ENCODE assay signal across 7 mouse cellular contexts in genomic region chr17:3115380-3115974, GRCm38 (mm10). TPM values are rescaled to one million over a fixed set of nuclear protein-coding genes. Genes with fewer than 3 reads are reported as not detected.
DNase-seq lines count a peak whose midpoint lies in the region; ATAC-seq and TF ChIP-seq lines count a peak whose summit lies in the region.

No protein-coding gene starts in this region.

- peak; percentile 42 for ATAC-seq in inflammation-experienced regulatory T-cells, adult 6 months
- peak; percentile 44 for ATAC-seq in midbrain, embryonic 12.5 days (ENCODE audit: low FRiP score, low read depth)

- peak overlapping the region; percentile 99 for H3K9ac ChIP-seq in midbrain, embryonic 12.5 days (replicated peaks)

- under 1% methylated on average over 47 of the region's 47 CpGs for WGBS in limb, embryonic 10.5 days
- WGBS in midbrain, embryonic 12.5 days = under 1% methylated on average over 37 of the region's 47 CpGs
- under 1% methylated on average over 46 of the region's 47 CpGs for WGBS in small intestine, adult 2 months

- TF ChIP-seq CTCF in small intestine, adult 2 months (IDR thresholded peaks at IDR 0.05; ENCODE audit: extremely low read depth, insufficient read length, insufficient replicate concordance, low read depth, low read length) = no peak

- H3K27ac ChIP-seq in limb, embryonic 10.5 days = peak overlapping the region; percentile 98
- peak overlapping the region; percentile 99 for H3K27ac ChIP-seq in midbrain, embryonic 12.5 days (replicated peaks)
- H3K27ac ChIP-seq in small intestine, adult 2 months (ENCODE audit: insufficient read depth, low read depth, low read length) = peak overlapping the region; percentile 98

- peak overlapping the region; percentile 87 for H3K4me3 ChIP-seq in limb, embryonic 10.5 days
- H3K4me3 ChIP-seq in midbrain, embryonic 12.5 days = peak overlapping the region; percentile 99
- H3K4me3 ChIP-seq in small intestine, adult 2 months (ENCODE audit: low read depth, low read length) = peak overlapping the region; percentile 79

- H3K9me3 ChIP-seq in limb, embryonic 10.5 days (replicated peaks) = no peaks in the 10 kb centered on the region
- H3K9me3 ChIP-seq in midbrain, embryonic 12.5 days = no peaks in the 10 kb centered on the region

- TF ChIP-seq POLR2A in small intestine, adult 2 months (IDR thresholded peaks at IDR 0.05; ENCODE audit: low read depth, low read length) = no peak

- peaks cover 29% of the 10 kb centered on the region for H3K36me3 ChIP-seq in limb, embryonic 10.5 days
- H3K36me3 ChIP-seq in midbrain, embryonic 12.5 days = no peaks in the 10 kb centered on the region
- H3K36me3 ChIP-seq in small intestine, adult 2 months (ENCODE audit: control insufficient read depth, insufficient read depth, low read length) = no peaks in the 10 kb centered on the region; the same call in 1 of the 2 replicates

- DNase-seq in adrenal gland, adult (ENCODE audit: inconsistent age in 2 of 2, low spot score in 1 of 2) = peak; percentile 81 to 91
- peak; percentile 52 to 55 for DNase-seq in cerebellum, postnatal 36 days
- peak; percentile 39 to 44 for DNase-seq in frontal cortex, postnatal 25 days (ENCODE audit: low spot score in 2 of 2)
- DNase-seq in limb, embryonic 10.5 days (ENCODE audit: low spot score) = peak; percentile 75

- no peaks in the 10 kb centered on the region for H3K27me3 ChIP-seq in limb, embryonic 10.5 days (ENCODE audit: low read depth, poor library complexity, severe bottlenecking)
- no peaks in the 10 kb centered on the region for H3K27me3 ChIP-seq in midbrain, embryonic 12.5 days
- H3K27me3 ChIP-seq in small intestine, adult 2 months (ENCODE audit: control insufficient read depth, insufficient read depth, low read length) = no peaks in the 10 kb centered on the region

- peak overlapping the region; percentile 64 for H3K4me2 ChIP-seq in midbrain, embryonic 12.5 days (replicated peaks)

- H3K4me1 ChIP-seq in limb, embryonic 10.5 days = peaks cover 9% of the 10 kb centered on the region
- peaks cover 26% of the 10 kb centered on the region for H3K4me1 ChIP-seq in midbrain, embryonic 12.5 days
- H3K4me1 ChIP-seq in small intestine, adult 2 months (ENCODE audit: control insufficient read depth, insufficient read depth, insufficient read length, low read length) = peaks cover 3% of the 10 kb centered on the region; the same call in 1 of the 2 replicates

RNA-seq across cellular contexts. Expression of gene Scaf8, which starts 0.7 kb away (rescaled TPM):
- polyA plus RNA-seq in inflammation-experienced regulatory T-cells, adult 6 months (2017; shearing (Covaris generic)) = 10 to 100 TPM; 23.2 to 30.0 (median 26.4) TPM
- polyA plus RNA-seq in limb, embryonic 10.5 days (2016; fragmentation: Nextera tagmentation; extraction: Ambion mirVana) = 23.1 and 27.1 TPM in 2 replicates
- polyA plus RNA-seq in midbrain, embryonic 12.5 days (2016; fragmentation: Nextera tagmentation; extraction: Ambion mirVana) = 28.0 and 30.5 TPM in 2 replicates
- polyA plus RNA-seq in small intestine, adult 2 months (2012; rRNA removed) = 6.8 and 12.6 TPM in 2 replicates

Comparison
In these comparisons a context has a peak if more than half of its experiments do, and no peak if none do; other contexts are left out.
1. Peak in every context shown above with its lines: DNase-seq, ATAC-seq, H3K4me3 ChIP-seq and H3K27ac ChIP-seq.